Mouse (Mus musculus) olfactory bulb, adult 2 months (tissue): Measurements from ENCODE around the gene Rslcan18.

ENCODE experiments used
- CTCF ChIP-seq: fragments of 200-500 bp; IDR thresholded peaks from 2 replicates; pipeline ENCODE4 v1.5.1; 2012; ENCODE audit warnings: low read depth, mild to moderate bottlenecking, low read length, moderate library complexity; ENCODE audit not compliant: insufficient read depth
- POLR2A ChIP-seq: fragments of 200-500 bp; IDR thresholded peaks from 2 replicates; pipeline ENCODE4 v1.6.1; 2012; ENCODE audit warnings: mild to moderate bottlenecking, low read depth, low read length, moderate library complexity; ENCODE audit not compliant: insufficient read depth

DNA sequence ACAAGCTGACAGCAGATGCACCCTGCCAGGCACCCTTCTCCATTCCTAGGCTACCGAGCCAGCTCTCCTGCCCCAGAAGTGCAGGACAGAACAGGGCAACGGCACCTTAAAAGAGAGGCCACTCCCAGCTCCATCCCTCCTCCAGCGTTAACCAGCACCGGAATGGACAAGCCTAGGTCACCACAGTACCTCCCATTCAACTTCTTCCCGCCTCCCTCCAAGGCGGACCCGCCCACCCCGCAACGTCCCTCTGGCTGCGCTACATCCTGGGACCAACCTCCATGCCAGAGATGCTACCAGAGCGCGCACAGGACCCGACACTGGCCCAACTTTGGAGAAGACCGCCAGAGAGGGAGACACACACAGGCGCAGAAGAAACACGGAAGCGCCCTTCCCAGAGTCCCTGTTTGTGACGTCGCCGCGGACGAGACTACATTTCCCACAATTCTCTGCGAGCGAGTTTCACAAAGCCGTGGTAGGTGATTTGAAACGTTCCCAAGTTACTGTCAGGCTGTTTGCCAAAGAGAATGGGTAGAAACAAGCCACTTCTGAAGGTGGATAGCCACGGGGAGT lies 55.2 kb downstream of the Rslcan18 start, which contains the start of gene Zfp712:
- TF ChIP-seq CTCF (no peak), POLR2A (peak; percentile 37; the same call in 1 of the 2 replicates)
